In the genomic region with DNA sequence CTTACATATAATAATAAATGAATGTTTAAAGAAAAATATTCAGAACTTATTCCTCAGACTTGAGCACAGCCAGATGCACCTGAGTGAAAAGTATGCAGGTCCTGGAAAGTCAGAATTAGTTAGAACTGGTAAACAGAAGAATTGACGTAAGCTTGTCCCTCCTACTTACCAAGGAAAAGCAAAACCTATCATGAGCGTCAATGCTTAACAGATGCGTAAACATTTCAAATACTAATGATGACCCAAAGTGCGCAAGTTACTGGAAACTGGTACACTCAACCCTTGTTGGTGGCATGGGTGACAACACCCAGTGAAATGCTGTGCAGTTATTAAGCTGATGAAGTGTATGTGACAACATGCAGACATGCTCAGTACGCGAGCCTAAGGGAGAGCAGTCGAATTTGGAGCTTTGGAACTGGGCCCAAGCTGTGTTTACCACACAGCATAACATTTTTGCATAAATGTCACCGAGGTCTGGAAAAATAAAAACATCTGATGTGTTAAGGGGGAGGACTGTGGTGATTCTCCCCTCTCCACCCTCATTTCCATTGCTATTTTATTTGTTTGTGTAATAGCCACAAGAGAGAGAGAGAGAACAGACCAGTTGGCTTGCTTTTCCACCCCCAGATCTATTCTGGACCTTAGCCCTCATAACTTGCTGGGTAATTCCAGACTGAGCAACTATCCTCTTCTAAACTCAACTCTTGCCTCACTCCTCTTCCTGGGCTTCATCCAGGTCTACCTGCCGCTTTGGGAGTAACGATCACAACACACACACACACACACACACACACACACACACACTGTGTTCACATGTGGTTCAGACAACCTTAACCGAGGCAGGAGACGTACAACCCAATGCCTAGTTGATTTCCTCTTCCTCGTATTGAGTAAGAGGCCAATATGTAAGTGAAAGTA, we compare ENCODE assay signal across 19 mouse cellular contexts. TPM values are rescaled to one million over a fixed set of nuclear protein-coding genes. Genes with fewer than 3 reads are reported as not detected.
A peak's percentile ranks its signal among the peaks of the same experiment; 100 is the strongest.
DNase-seq lines count a peak whose midpoint lies in the region; ATAC-seq and TF ChIP-seq lines count a peak whose summit lies in the region.
"Had no signal": no experiment of that assay in that cellular context is flagged by ENCODE, and none has a peak within 500 bp of the region (broad histone marks: within the 10 kb centered on the region; RNA-seq: fewer than 3 reads in every experiment).

No protein-coding gene starts in this region.

- H3K4me3 ChIP-seq in cerebellum, adult 2 months (replicated peaks; ENCODE audit: insufficient read depth, low read depth, low read length), result no peak overlapping the region
- H3K4me3 ChIP-seq: forebrain, embryonic 13.5 days; hindbrain, embryonic 12.5 days; liver, embryonic 13.5 days; midbrain, embryonic 10.5 days had no signal

- 81% methylated on average over 13 of the region's 13 CpGs for WGBS in cerebellum, adult 2 months

- H3K27me3 ChIP-seq in cerebellum, adult 2 months (ENCODE audit: control insufficient read depth, insufficient read depth, low read length), result no peaks in the 10 kb centered on the region
- H3K27me3 ChIP-seq: forebrain, embryonic 13.5 days; liver, embryonic 13.5 days; Patski had no signal

- no peak for TF ChIP-seq CTCF in cerebellum, adult 2 months (IDR thresholded peaks at IDR 0.05; ENCODE audit: borderline replicate concordance, insufficient read depth, low read depth, low read length)

- peak; percentile 5 for DNase-seq in kidney, adult 11 months
- no peak for DNase-seq in kidney, postnatal 25 days
- DNase-seq in lung, postnatal 14 days, result peak; percentile 69
- no peak for DNase-seq in embryo, embryonic 9.5 days (ENCODE audit: extremely low spot score)
- DNase-seq in cerebellum, adult 2 months, result no peak
- DNase-seq: adrenal gland, postnatal 36 days; cerebellum, adult 9-11 months; gastrocnemius, postnatal 14 days; kidney, adult 18-20 months; layer of hippocampus, postnatal 36 days; liver, embryonic 13.5 days; right cerebral cortex, postnatal 25 days had no signal

- TF ChIP-seq POLR2A in cerebellum, adult 2 months (IDR thresholded peaks at IDR 0.05; ENCODE audit: borderline replicate concordance, insufficient read depth, low read length), result no peak

- peak; percentile 41 for ATAC-seq in CD4-positive, CD25-positive, alpha-beta regulatory T cell, adult 4 months
- peak; percentile 65 for ATAC-seq in inflammation-experienced regulatory T-cells, adult 6 months
- ATAC-seq in megakaryocyte-erythroid progenitor cell, adult 5-6 weeks (replicated peaks; ENCODE audit: low FRiP score, low TSS enrichment, poor library complexity, severe bottlenecking), result no peak
- ATAC-seq: forebrain, embryonic 13.5 days; Patski had no signal

- H3K4me1 ChIP-seq in cerebellum, adult 2 months (ENCODE audit: control insufficient read depth, insufficient read depth, low read length), result no peaks in the 10 kb centered on the region
- H3K4me1 ChIP-seq: forebrain, embryonic 13.5 days; hindbrain, embryonic 12.5 days; liver, embryonic 13.5 days; midbrain, embryonic 10.5 days had no signal

- H3K27ac ChIP-seq in cerebellum, adult 2 months (ENCODE audit: insufficient read depth, low read length), result no peak overlapping the region
- H3K27ac ChIP-seq: forebrain, embryonic 13.5 days; hindbrain, embryonic 12.5 days; liver, embryonic 13.5 days; midbrain, embryonic 10.5 days had no signal

RNA-seq across cellular contexts. Expression of a gene that starts 49.7 kb away (rescaled TPM):
- polyA plus RNA-seq in CD4-positive, CD25-positive, alpha-beta regulatory T cell, adult 4 months (2017; shearing (Covaris generic)), result 10 to 100 TPM in 1 of 2 experiments, 1 to 10 TPM in 1; 6.1 to 11.7 TPM
- polyA plus RNA-seq in inflammation-experienced regulatory T-cells, adult 6 months (2017; shearing (Covaris generic)), result 10 to 100 TPM in 2 of 3 experiments, 1 to 10 TPM in 1; 7.1 to 14.5 (median 10.9) TPM
- 19.1 and 28.2 TPM in 2 replicates for total RNA-seq in megakaryocyte-erythroid progenitor cell, adult 5-6 weeks (2014; fragmentation: Nextera tagmentation)
- total RNA-seq in megakaryocyte-erythroid progenitor cell, adult 5-6 weeks (2017), result 10.2 and 10.7 TPM in 2 replicates
- polyA plus RNA-seq in cerebellum, adult 2 months (2012; rRNA removed), result 22.8 and 23.9 TPM in 2 replicates

Comparison
In these comparisons a context has a peak if more than half of its experiments do, and no peak if none do; other contexts are left out.
1. DNase-seq: peak in kidney, adult 11 months (single experiment) and lung, postnatal 14 days (single experiment); none in kidney, postnatal 25 days (0 of 2), embryo, embryonic 9.5 days (single experiment) and cerebellum, adult 2 months (0 of 2).